Mouse (Mus musculus) myocyte (in vitro differentiated cells): ENCODE results near the gene Cox5a. TPM values are rescaled to one million over a fixed set of nuclear protein-coding genes. Genes with fewer than 3 reads are reported as not detected.

Source experiments
- H3K27me3 ChIP-seq: one replicate; pipeline ENCODE4 v1.6.1; 2011; ENCODE audit not compliant: control insufficient read depth, insufficient read depth, insufficient read length
- H3K36me3 ChIP-seq: one replicate; pipeline ENCODE4 v1.6.1; 2011; ENCODE audit not compliant: control insufficient read depth, insufficient read depth
- H3K4me2 ChIP-seq: one replicate; pipeline ENCODE4 v1.6.1; 2011; ENCODE audit warnings: low read depth, control low read depth
- H3K4me3 ChIP-seq: one replicate; pipeline ENCODE4 v1.5.1; 2011; ENCODE audit warnings: mild to moderate bottlenecking, control low read depth, moderate library complexity
- H3K79me2 ChIP-seq: one replicate; pipeline ENCODE4 v1.6.1; 2011; ENCODE audit not compliant: control insufficient read depth, insufficient read depth
- H3ac ChIP-seq: one replicate; pipeline ENCODE4 v1.6.1; 2011; ENCODE audit not compliant: control insufficient read depth, insufficient read length
- CEBPB ChIP-seq: IDR thresholded peaks from 2 replicates; pipeline ENCODE4 v1.6.1; 2011; ENCODE audit warnings: mild to moderate bottlenecking, moderate library complexity; ENCODE audit not compliant: poor library complexity, insufficient read depth, severe bottlenecking
- E2F4 ChIP-seq: IDR thresholded peaks from one replicate; pipeline ENCODE4 v1.6.1; 2011; ENCODE audit warnings: mild to moderate bottlenecking, control low read depth, moderate library complexity; ENCODE audit not compliant: insufficient read depth
- MAX ChIP-seq: IDR thresholded peaks from one replicate; pipeline ENCODE4 v1.6.1; 2011; ENCODE audit warnings: low read depth, mild to moderate bottlenecking, control low read depth
- MYOD1 ChIP-seq, 3 experiments: IDR thresholded peaks; one replicate each; pipeline ENCODE4 v1.6.1; 2011; ENCODE audit warnings: control low read depth in 2 of 3, low read depth in 2 of 3, mild to moderate bottlenecking in 2 of 3, moderate library complexity in 1 of 3; ENCODE audit not compliant: insufficient read length in 2 of 3, control insufficient read depth in 1 of 3
- MYOG ChIP-seq, 3 experiments: IDR thresholded peaks; one replicate each; pipeline ENCODE4 v1.6.1; 2011; ENCODE audit warnings: control low read depth in 2 of 3, low read depth in 2 of 3, mild to moderate bottlenecking in 2 of 3; ENCODE audit not compliant: insufficient read length in 2 of 3, control insufficient read depth in 1 of 3, insufficient read depth in 1 of 3
- POLR2A ChIP-seq: IDR thresholded peaks from one replicate; pipeline ENCODE4 v1.6.1; 2011; ENCODE audit warnings: low read depth, mild to moderate bottlenecking, control low read depth, moderate library complexity; ENCODE audit not compliant: insufficient read length
- POLR2AphosphoS2 ChIP-seq: IDR thresholded peaks from one replicate; pipeline ENCODE4 v1.6.1; 2011; ENCODE audit warnings: low read depth, control low read depth; ENCODE audit not compliant: insufficient read length
- REST ChIP-seq: IDR thresholded peaks from one replicate; pipeline ENCODE4 v1.6.1; 2011; ENCODE audit warnings: mild to moderate bottlenecking, control low read depth, moderate library complexity; ENCODE audit not compliant: insufficient read depth, insufficient read length
- SRF ChIP-seq: IDR thresholded peaks from one replicate; pipeline ENCODE4 v1.6.1; 2011; ENCODE audit warnings: low read depth; ENCODE audit not compliant: control insufficient read depth, insufficient read length
- TCF12 ChIP-seq: IDR thresholded peaks from one replicate; pipeline ENCODE4 v1.6.1; 2011; ENCODE audit warnings: mild to moderate bottlenecking, control low read depth; ENCODE audit not compliant: poor library complexity, insufficient read depth, severe bottlenecking
- TCF3 ChIP-seq: IDR thresholded peaks from one replicate; pipeline ENCODE4 v1.6.1; 2011; ENCODE audit warnings: low read depth, control low read depth; ENCODE audit not compliant: insufficient read length
- USF1 ChIP-seq: IDR thresholded peaks from one replicate; pipeline ENCODE4 v1.6.1; 2011; ENCODE audit warnings: low read depth, mild to moderate bottlenecking, control low read depth, moderate library complexity
- polyA plus RNA-seq: library from polyadenylated mRNA; unstranded; fragments of >200 nt; fragmentation: generic; extraction: Trizol; gene quantifications from one replicate; pipeline ENCODE4 v1.2.1, GENCODE M21; 2012; ENCODE audit warnings: missing spikeins

Gene Cox5a
- polyA plus RNA-seq, 1 experiment: 780 TPM

DNA sequence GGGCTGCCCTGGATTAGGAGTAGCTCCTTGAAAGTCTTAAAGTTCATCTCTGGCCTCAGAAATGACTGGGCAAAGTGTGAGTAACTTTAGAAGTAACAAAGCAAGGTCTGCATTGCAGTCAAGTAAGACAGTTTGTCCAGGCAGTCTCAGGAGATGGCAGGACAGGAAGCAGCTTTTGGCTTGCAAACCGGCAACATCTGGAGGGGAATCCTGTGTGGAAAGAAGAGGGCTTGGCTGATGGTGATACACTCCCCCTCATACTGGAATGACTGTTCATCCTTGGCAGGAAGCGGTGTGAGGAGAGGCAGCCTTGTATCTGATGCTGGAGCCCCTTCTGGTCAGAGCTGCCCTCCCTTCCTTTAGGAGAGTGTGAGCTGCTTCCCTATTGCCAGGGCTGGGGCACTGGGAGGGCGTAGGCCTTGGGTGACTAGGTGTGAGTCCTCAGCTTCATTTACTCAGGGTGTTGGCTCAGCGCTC, 41.9 kb downstream of the Cox5a start:
- no peak for TF ChIP-seq MAX
- no peak for TF ChIP-seq MYOD1 (IDR thresholded peaks at IDR 0.05; ENCODE audit: control insufficient read depth in 1 of 3, insufficient read length in 2 of 3, low read depth in 2 of 3)
- no peak for TF ChIP-seq CEBPB
- no peak for TF ChIP-seq POLR2A
- no peak for TF ChIP-seq TCF3
- TF ChIP-seq REST: no peak
- no peak for TF ChIP-seq MYOG (IDR thresholded peaks at IDR 0.05; ENCODE audit: control insufficient read depth in 1 of 3, insufficient read depth in 1 of 3, insufficient read length in 2 of 3, low read depth in 2 of 3)
- TF ChIP-seq USF1: no peak
- TF ChIP-seq E2F4: no peak
- TF ChIP-seq SRF: no peak
- no peak for TF ChIP-seq POLR2AphosphoS2
- no peak for TF ChIP-seq TCF12
- H3K4me2 ChIP-seq: peak overlapping the region; percentile 89
- H3K4me3 ChIP-seq: no peak overlapping the region
- peaks cover 41% of the 10 kb centered on the region for H3K79me2 ChIP-seq
- H3ac ChIP-seq: no peak overlapping the region
- no peaks in the 10 kb centered on the region for H3K27me3 ChIP-seq
- no peaks in the 10 kb centered on the region for H3K36me3 ChIP-seq

DNA sequence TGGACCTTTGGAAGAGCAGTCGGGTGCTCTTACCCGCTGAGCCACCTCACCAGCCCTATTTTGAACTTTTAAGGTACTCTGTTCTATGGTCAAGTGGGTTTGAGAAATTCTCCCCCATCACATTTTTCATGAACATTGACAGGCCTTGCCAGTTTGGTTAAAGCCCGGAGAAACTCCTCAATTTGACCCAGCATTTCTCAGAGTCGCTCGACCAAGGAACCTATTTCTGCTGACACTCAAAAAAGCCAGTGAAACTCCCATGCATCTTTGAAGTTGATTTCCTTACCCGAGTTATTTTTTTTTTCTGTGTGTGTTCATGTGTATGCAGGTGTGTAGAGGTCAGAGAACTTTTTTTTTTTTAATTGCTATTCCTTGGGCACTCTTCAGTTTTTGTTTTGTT, 43.5 kb downstream of the Cox5a start:
- H3K4me3 ChIP-seq: no peak overlapping the region
- TF ChIP-seq SRF: no peak
- TF ChIP-seq E2F4: no peak
- TF ChIP-seq MYOG (IDR thresholded peaks at IDR 0.05; ENCODE audit: control insufficient read depth in 1 of 3, insufficient read depth in 1 of 3, insufficient read length in 2 of 3, low read depth in 2 of 3): no peak
- no peak for TF ChIP-seq CEBPB
- no peak for TF ChIP-seq POLR2A
- TF ChIP-seq MAX: no peak
- no peak for TF ChIP-seq MYOD1 (IDR thresholded peaks at IDR 0.05; ENCODE audit: control insufficient read depth in 1 of 3, insufficient read length in 2 of 3, low read depth in 2 of 3)
- TF ChIP-seq TCF3: no peak
- no peak for TF ChIP-seq REST
- no peak for TF ChIP-seq POLR2AphosphoS2
- TF ChIP-seq TCF12: no peak

DNA sequence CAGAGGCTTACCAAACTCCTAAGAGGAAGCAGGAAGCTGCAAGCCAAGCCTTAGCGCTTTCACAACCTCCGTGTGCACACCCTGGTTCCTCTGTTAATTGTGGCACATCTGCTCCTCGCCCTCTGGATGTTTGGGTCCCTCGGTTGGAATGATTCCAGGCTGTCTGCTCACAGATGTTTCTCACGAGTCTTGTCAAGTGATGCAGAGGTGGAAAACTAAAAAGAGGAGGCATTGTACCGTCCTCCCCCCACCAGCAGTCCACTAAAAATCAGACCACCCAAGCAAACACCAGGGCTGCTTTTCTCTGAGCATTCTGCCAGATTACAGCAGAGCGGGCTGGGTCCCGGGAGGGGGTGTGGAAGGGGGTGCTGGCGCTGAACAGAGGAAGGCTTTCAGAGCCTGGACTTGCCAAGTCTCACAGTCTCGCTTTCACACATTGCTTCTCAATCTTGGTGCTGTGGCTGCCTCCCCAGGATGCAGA, 44.7 kb downstream of the Cox5a start:
- no peaks in the 10 kb centered on the region for H3K27me3 ChIP-seq
- H3K79me2 ChIP-seq: peaks cover 41% of the 10 kb centered on the region
- H3ac ChIP-seq: no peak overlapping the region
- TF ChIP-seq POLR2A (no peak), CEBPB (no peak), USF1 (no peak), MAX (no peak), MYOG (IDR thresholded peaks at IDR 0.05; ENCODE audit: control insufficient read depth in 1 of 3, insufficient read depth in 1 of 3, insufficient read length in 2 of 3, low read depth in 2 of 3) (no peak), MYOD1 (IDR thresholded peaks at IDR 0.05; ENCODE audit: control insufficient read depth in 1 of 3, insufficient read length in 2 of 3, low read depth in 2 of 3) (no peak), TCF3 (no peak), REST (no peak), SRF (no peak), E2F4 (no peak), TCF12 (no peak), POLR2AphosphoS2 (no peak)
- peaks cover 7% of the 10 kb centered on the region for H3K36me3 ChIP-seq
- H3K4me3 ChIP-seq: no peak overlapping the region
- no peak overlapping the region for H3K4me2 ChIP-seq

More for the DNA sequence above, 43.5 kb downstream of the Cox5a start:
- Histone ChIP-seq H3ac (no peak overlapping the region), H3K27me3 (no peaks in the 10 kb centered on the region), H3K79me2 (peaks cover 41% of the 10 kb centered on the region), H3K4me2 (no peak overlapping the region), H3K36me3 (peaks cover 7% of the 10 kb centered on the region)

DNA sequence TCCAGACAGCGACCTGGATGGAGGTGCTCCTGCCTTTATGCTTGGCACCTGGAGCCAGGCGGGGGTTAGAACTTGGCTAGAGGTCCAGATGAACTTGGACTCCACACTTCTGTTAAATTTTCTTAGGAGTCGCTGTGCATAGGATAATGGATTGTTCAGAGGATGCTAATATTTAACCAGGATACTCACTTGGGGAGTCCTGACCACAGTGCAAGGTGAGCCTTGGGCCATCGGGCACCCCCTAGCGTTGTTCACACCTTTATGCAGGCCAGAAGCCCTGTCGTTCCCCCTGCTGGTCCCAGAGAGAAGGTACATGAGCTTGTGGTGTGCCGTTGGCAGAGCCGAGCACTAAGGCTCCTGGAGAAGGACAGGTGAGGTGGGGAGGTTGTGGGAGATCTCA, 45.8 kb downstream of the Cox5a start:
- Histone ChIP-seq H3K27me3 (no peaks in the 10 kb centered on the region), H3ac (no peak overlapping the region), H3K36me3 (peaks cover 7% of the 10 kb centered on the region), H3K4me2 (no peak overlapping the region), H3K79me2 (peaks cover 34% of the 10 kb centered on the region), H3K4me3 (no peak overlapping the region)
- TF ChIP-seq E2F4 (no peak), POLR2A (no peak), TCF12 (no peak), MYOG (IDR thresholded peaks at IDR 0.05; ENCODE audit: control insufficient read depth in 1 of 3, insufficient read depth in 1 of 3, insufficient read length in 2 of 3, low read depth in 2 of 3) (no peak), SRF (no peak), MAX (no peak), REST (no peak), POLR2AphosphoS2 (no peak), TCF3 (no peak), USF1 (no peak), CEBPB (no peak), MYOD1 (IDR thresholded peaks at IDR 0.05; ENCODE audit: control insufficient read depth in 1 of 3, insufficient read length in 2 of 3, low read depth in 2 of 3) (no peak)
